Mouse (Mus musculus) gastrocnemius, adult 8-10 months (tissue): Measurements from ENCODE around the gene Rundc1. TPM values are rescaled to one million over a fixed set of nuclear protein-coding genes. Genes with fewer than 3 reads are reported as not detected.

ENCODE experiments used
- microRNA-seq: library from miRNA; unstranded; fragments of <30 nt; microRNA quantifications from one replicate; pipeline ENCODE4 v1.2.0, GENCODE M21; 2022
- total RNA-seq, 4 experiments: library from RNA; stranded (reverse); gene quantifications; 2 replicates each; pipeline ENCODE4 v1.2.4; 2022

Gene Rundc1
- total RNA-seq, 4 experiments from 2014 or later, result 7.7 to 8.5 (median 7.9) TPM

Small RNAs within 50 kb of the gene (microRNA-seq; reads per million reads assigned to microRNA genes)
- 4.2 reads per million for gene Mir6929

Other genes with a start within 250 kb of the Rundc1 start
- not detected for gene Ccr10, start 249.6 kb upstream of the Rundc1 start, total RNA-seq
- gene Ezh1, start 198.6 kb upstream of the Rundc1 start, total RNA-seq, result 10 to 100 TPM; 24.3 to 31.0 (median 26.2) TPM
- gene Ramp2, start 179.1 kb upstream of the Rundc1 start, total RNA-seq, result 10 to 100 TPM; 19.3 to 28.6 (median 25.4) TPM
- gene Vps25, start 171.4 kb upstream of the Rundc1 start, total RNA-seq, result 10 to 100 TPM; 44.9 to 48.1 (median 47.2) TPM
- gene Wnk4, start 164.5 kb upstream of the Rundc1 start, total RNA-seq, result under 1 TPM in 3 of 4 experiments, not detected in 1; 0.12 to 0.49 (median 0.32) TPM
- under 1 TPM in 3 of 4 experiments, not detected in 1; 0.29 to 0.53 (median 0.34) TPM for gene Cntd1, start 146.1 kb upstream of the Rundc1 start, total RNA-seq
- gene Coa3, start 146.0 kb upstream of the Rundc1 start, total RNA-seq, result 10 to 100 TPM; 71.9 to 80.9 (median 76.5) TPM
- 100 to 1,000 TPM in 2 of 4 experiments, 10 to 100 TPM in 2; 86.0 to 113 (median 101) TPM for gene Becn1, start 122.8 kb upstream of the Rundc1 start, total RNA-seq
- 10 to 100 TPM; 59.5 to 80.8 (median 69.4) TPM for gene Psme3, start 108.9 kb upstream of the Rundc1 start, total RNA-seq
- gene Aoc2, start 100.0 kb upstream of the Rundc1 start, total RNA-seq, result 1 to 10 TPM in 1 of 4 experiments, under 1 TPM in 3; 0.46 to 1.1 (median 0.59) TPM
- 10 to 100 TPM in 1 of 4 experiments, 1 to 10 TPM in 3; 2.0 to 11.5 (median 5.1) TPM for gene Aoc3, start 94.5 kb upstream of the Rundc1 start, total RNA-seq
- under 1 TPM in 1 of 4 experiments, not detected in 3; 0.16 TPM for gene G6pc, start 57.5 kb upstream of the Rundc1 start, total RNA-seq
- gene Aarsd1, start 7.5 kb upstream of the Rundc1 start, total RNA-seq, result 10 to 100 TPM; 17.4 to 25.9 (median 25.2) TPM
- gene Gm27029, start 289 bp upstream of the Rundc1 start, total RNA-seq, result 10 to 100 TPM in 2 of 4 experiments, 1 to 10 TPM in 2; 4.4 to 13.0 (median 8.2) TPM
- gene Ptges3l, start 248 bp downstream of the Rundc1 start, total RNA-seq, result 10 to 100 TPM; 82.1 to 86.1 (median 84.0) TPM
- gene Rpl27, start 17.2 kb downstream of the Rundc1 start, total RNA-seq, result 10 to 100 TPM; 20.8 to 47.8 (median 31.7) TPM
- gene Ifi35, start 23.3 kb downstream of the Rundc1 start, total RNA-seq, result 1 to 10 TPM; 7.4 to 9.7 (median 8.7) TPM
- gene Rnd2, start 39.9 kb downstream of the Rundc1 start, total RNA-seq, result 1 to 10 TPM; 2.4 to 3.9 (median 3.5) TPM
- gene Vat1, start 41.1 kb downstream of the Rundc1 start, total RNA-seq, result 10 to 100 TPM in 2 of 4 experiments, 1 to 10 TPM in 2; 7.9 to 14.0 (median 9.8) TPM
- under 1 TPM in 2 of 4 experiments, not detected in 2; 0.07 to 0.11 TPM for gene Brca1, start 126.9 kb downstream of the Rundc1 start, total RNA-seq
- gene Nbr1, start 127.1 kb downstream of the Rundc1 start, total RNA-seq, result 10 to 100 TPM; 61.4 to 66.8 (median 65.4) TPM
- 1 to 10 TPM in 2 of 4 experiments, under 1 TPM in 2; 0.61 to 1.8 (median 1.0) TPM for gene Tmem106a, start 157.2 kb downstream of the Rundc1 start, total RNA-seq
- gene Gm11634, start 174.2 kb downstream of the Rundc1 start, total RNA-seq, result not detected
- gene Rdm1, start 202.1 kb downstream of the Rundc1 start, total RNA-seq, result 10 to 100 TPM; 29.7 to 40.5 (median 33.7) TPM
- 10 to 100 TPM in 1 of 4 experiments, 1 to 10 TPM in 3; 4.6 to 10.2 (median 5.7) TPM for gene Arl4d, start 240.5 kb downstream of the Rundc1 start, total RNA-seq